Comparison of ENCODE assay signal across 11 mouse cellular contexts in genomic region chr16:57251589-57252421, GRCm38 (mm10). TPM values are rescaled to one million over a fixed set of nuclear protein-coding genes. Genes with fewer than 3 reads are reported as not detected.
DNase-seq lines count a peak whose midpoint lies in the region; ATAC-seq lines count a peak whose summit lies in the region.
"Had no signal": no experiment of that assay in that cellular context is flagged by ENCODE, and none has a peak within 500 bp of the region (broad histone marks: within the 10 kb centered on the region; RNA-seq: fewer than 3 reads in every experiment).

No protein-coding gene starts in this region.

- no peak overlapping the region for H3K4me3 ChIP-seq in hindbrain, embryonic 11.5 days (ENCODE audit: low read depth, low read length)
- H3K4me3 ChIP-seq in hindbrain, embryonic 13.5 days = no peak overlapping the region
- no peak overlapping the region for H3K4me3 ChIP-seq in intestine, embryonic 14.5 days (ENCODE audit: low read depth, low read length)
- H3K4me3 ChIP-seq: forebrain, embryonic 13.5 days had no signal

- H3K4me1 ChIP-seq in hindbrain, embryonic 11.5 days (replicated peaks; ENCODE audit: control insufficient read depth, insufficient read depth, low read length) = no peaks in the 10 kb centered on the region
- no peaks in the 10 kb centered on the region for H3K4me1 ChIP-seq in hindbrain, embryonic 13.5 days (replicated peaks)
- peaks cover 16% of the 10 kb centered on the region; the same call in 1 of the 2 replicates for H3K4me1 ChIP-seq in intestine, embryonic 14.5 days (replicated peaks; ENCODE audit: control insufficient read depth, insufficient read depth, low read length)
- H3K4me1 ChIP-seq: forebrain, embryonic 13.5 days had no signal

- H3K36me3 ChIP-seq in hindbrain, embryonic 11.5 days (ENCODE audit: control insufficient read depth, insufficient read depth, low read length) = no peaks in the 10 kb centered on the region
- no peaks in the 10 kb centered on the region for H3K36me3 ChIP-seq in hindbrain, embryonic 13.5 days
- H3K36me3 ChIP-seq in intestine, embryonic 14.5 days (ENCODE audit: control insufficient read depth, insufficient read depth, low read length) = no peaks in the 10 kb centered on the region

- no peaks in the 10 kb centered on the region for H3K9me3 ChIP-seq in hindbrain, embryonic 11.5 days (ENCODE audit: control insufficient read depth, low read length)
- H3K9me3 ChIP-seq in hindbrain, embryonic 13.5 days = no peaks in the 10 kb centered on the region
- H3K9me3 ChIP-seq in intestine, embryonic 14.5 days (ENCODE audit: control insufficient read depth, low read length) = no peaks in the 10 kb centered on the region; the same call in 1 of the 2 replicates
- H3K9me3 ChIP-seq: forebrain, embryonic 13.5 days had no signal

- DNase-seq in hindbrain, embryonic 11.5 days (ENCODE audit: low spot score) = peak; percentile 2
- DNase-seq in R1 (ENCODE audit: low read depth, low spot score) = peak; percentile 83
- no peak for DNase-seq in intestine, embryonic 14.5 days (ENCODE audit: low spot score)
- peak; percentile 69 for DNase-seq in lung, postnatal 10 days
- no peak for DNase-seq in right cerebral cortex, adult 18-20 months
- DNase-seq in cerebellum, postnatal 10 days = no peak
- DNase-seq: cerebellum, adult 11 months had no signal

- 58% methylated on average over 7 of the region's 7 CpGs for WGBS in hindbrain, embryonic 11.5 days
- 51% methylated on average over 7 of the region's 7 CpGs for WGBS in hindbrain, embryonic 13.5 days
- 22% methylated on average over 7 of the region's 7 CpGs for WGBS in intestine, embryonic 14.5 days

- H3K27ac ChIP-seq in hindbrain, embryonic 11.5 days (ENCODE audit: low read depth, low read length) = no peak overlapping the region
- H3K27ac ChIP-seq in hindbrain, embryonic 13.5 days = no peak overlapping the region
- H3K27ac ChIP-seq in intestine, embryonic 14.5 days (ENCODE audit: low read depth) = peak overlapping the region; percentile 80
- H3K27ac ChIP-seq: forebrain, embryonic 13.5 days; liver, embryonic 14.5 days had no signal

- H3K27me3 ChIP-seq in hindbrain, embryonic 11.5 days (ENCODE audit: control insufficient read depth, insufficient read depth, low read length) = no peaks in the 10 kb centered on the region
- no peaks in the 10 kb centered on the region for H3K27me3 ChIP-seq in hindbrain, embryonic 13.5 days
- no peaks in the 10 kb centered on the region for H3K27me3 ChIP-seq in intestine, embryonic 14.5 days (replicated peaks; ENCODE audit: control insufficient read depth, insufficient read depth, low read length)
- H3K27me3 ChIP-seq: forebrain, embryonic 13.5 days had no signal

- no peak for ATAC-seq in hindbrain, embryonic 11.5 days (ENCODE audit: low FRiP score)
- ATAC-seq in hindbrain, embryonic 13.5 days (ENCODE audit: low FRiP score) = no peak
- peak; percentile 66 for ATAC-seq in intestine, embryonic 14.5 days (replicated peaks; ENCODE audit: low FRiP score, low TSS enrichment, low read depth)
- ATAC-seq in activated CD4-positive, CD25-positive, alpha-beta regulatory T cell, adult 4 months = no peak
- ATAC-seq: forebrain, embryonic 13.5 days had no signal

- no peak overlapping the region for H3K9ac ChIP-seq in hindbrain, embryonic 11.5 days (ENCODE audit: low read depth, low read length)
- H3K9ac ChIP-seq in hindbrain, embryonic 13.5 days = no peak overlapping the region
- no peak overlapping the region for H3K9ac ChIP-seq in intestine, embryonic 14.5 days (ENCODE audit: low read length)
- H3K9ac ChIP-seq: forebrain, embryonic 13.5 days; liver, embryonic 14.5 days had no signal

- H3K4me2 ChIP-seq in hindbrain, embryonic 11.5 days (replicated peaks; ENCODE audit: low read depth, low read length) = no peak overlapping the region
- H3K4me2 ChIP-seq in hindbrain, embryonic 13.5 days = no peak overlapping the region
- no peak overlapping the region for H3K4me2 ChIP-seq in intestine, embryonic 14.5 days (ENCODE audit: low read length)
- H3K4me2 ChIP-seq: forebrain, embryonic 13.5 days had no signal

RNA-seq across cellular contexts. Expression of gene Tbc1d23, which starts 20.5 kb away (rescaled TPM):
- polyA plus RNA-seq in hindbrain, embryonic 11.5 days (2014; fragmentation: Nextera tagmentation; extraction: Ambion mirVana) = 26.7 and 33.7 TPM in 2 replicates
- 29.0 and 33.5 TPM in 2 replicates for polyA plus RNA-seq in hindbrain, embryonic 13.5 days (2015; fragmentation: Nextera tagmentation; extraction: Ambion mirVana)
- polyA plus RNA-seq in intestine, embryonic 14.5 days (2014; fragmentation: Nextera tagmentation; extraction: Ambion mirVana) = 27.5 and 28.8 TPM in 2 replicates
- 10 to 100 TPM; 28.5 to 29.1 TPM for polyA plus RNA-seq in activated CD4-positive, CD25-positive, alpha-beta regulatory T cell, adult 4 months (2017; shearing (Covaris generic))

RNA-seq across cellular contexts. Expression of gene Tmem30c, which starts 40.9 kb away (rescaled TPM):
- polyA plus RNA-seq in hindbrain, embryonic 11.5 days (2014; fragmentation: Nextera tagmentation; extraction: Ambion mirVana) = 0.17 and 0.20 TPM in 2 replicates
- 0.12 and 0.18 TPM in 2 replicates for polyA plus RNA-seq in hindbrain, embryonic 13.5 days (2015; fragmentation: Nextera tagmentation; extraction: Ambion mirVana)
- 0.12 TPM in 1 of 2 replicates, not detected in the other for polyA plus RNA-seq in intestine, embryonic 14.5 days (2014; fragmentation: Nextera tagmentation; extraction: Ambion mirVana)
- polyA plus RNA-seq in activated CD4-positive, CD25-positive, alpha-beta regulatory T cell, adult 4 months (2017; shearing (Covaris generic)) = not detected
- polyA plus RNA-seq: liver, embryonic 14.5 days had no signal

Comparison
In these comparisons a context has a peak if more than half of its experiments do, and no peak if none do; other contexts are left out.
1. DNase-seq: peak in hindbrain, embryonic 11.5 days (single experiment), R1 (single experiment) and lung, postnatal 10 days (single experiment); none in intestine, embryonic 14.5 days (single experiment), right cerebral cortex, adult 18-20 months (single experiment) and cerebellum, postnatal 10 days (0 of 2).